Mouse (Mus musculus) embryo, embryonic 10 days (tissue): ENCODE measurements at regions not wholly inside any gene's neighbourhood (a gene's known extent, or its start where the extent isn't known, plus 50 kb on each side); places are given as distances from the start of the nearest gene placed in this dataset.
A peak's percentile ranks its signal among the peaks of the same experiment; 100 is the strongest.

Experiments
- DNase-seq: peaks from one replicate; pipeline ENCODE4 v3.0.0-alpha.2; 2015; ENCODE audit warnings: low spot score

GRCm38 (mm10) chr9:41221110-41221790, 59.8 kb upstream of the Ubash3b start:
- DNase-seq: no peak

GRCm38 (mm10) chr9:41220105-41220669, 58.7 kb upstream of the Ubash3b start:
- no peak for DNase-seq

GRCm38 (mm10) chr9:41218702-41219101, 57.2 kb upstream of the Ubash3b start:
- no peak for DNase-seq

GRCm38 (mm10) chr9:41216248-41216647, 54.8 kb upstream of the Ubash3b start:
- no peak for DNase-seq

GRCm38 (mm10) chr9:41215026-41215425, 53.5 kb upstream of the Ubash3b start:
- no peak for DNase-seq

GRCm38 (mm10) chr9:41212943-41213529, 51.5 kb upstream of the Ubash3b start:
- DNase-seq: peak; percentile 16

GRCm38 (mm10) chr9:41212303-41212901, 50.9 kb upstream of the Ubash3b start:
- DNase-seq: peak; percentile 85

GRCm38 (mm10) chr9:41211865-41212302, 50.4 kb upstream of the Ubash3b start:
- DNase-seq: no peak
